Mouse (Mus musculus) spleen, adult 18-20 months (tissue): ENCODE data around the gene Arhgef19.

Experiments used
- DNase-seq, 2 experiments: peaks; one replicate each; pipeline ENCODE4 v3.0.0; 2022; ENCODE audit warnings: mixed read lengths in 2 of 2

Arhgef19 gene

GRCm38 (mm10) chr4:141267250-141267649 is 28.0 kb downstream of the Arhgef19 start:
- no peak for DNase-seq

DNA sequence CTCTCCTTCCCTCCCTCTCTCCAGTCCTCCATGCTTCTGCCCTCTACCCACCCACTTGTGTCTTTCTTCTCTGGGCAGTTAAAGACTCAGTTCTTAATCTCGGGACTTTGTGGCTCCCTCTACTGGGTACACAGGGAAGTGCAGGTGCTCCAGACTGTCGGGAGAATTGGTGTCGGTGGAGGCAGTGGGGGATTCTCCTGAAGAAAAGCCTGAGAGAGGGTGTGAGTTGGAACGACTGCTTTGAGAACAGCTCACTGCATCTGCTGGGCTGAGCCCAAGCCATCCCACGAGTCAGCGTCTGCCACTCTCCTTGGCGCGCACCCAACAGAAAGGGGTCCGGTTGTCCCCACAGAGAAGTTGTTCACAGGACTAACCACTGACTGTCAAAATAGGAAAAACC is 28.5 kb downstream of the Arhgef19 start:
- peak in 1 of 2 experiments; percentile 45 for DNase-seq

DNA sequence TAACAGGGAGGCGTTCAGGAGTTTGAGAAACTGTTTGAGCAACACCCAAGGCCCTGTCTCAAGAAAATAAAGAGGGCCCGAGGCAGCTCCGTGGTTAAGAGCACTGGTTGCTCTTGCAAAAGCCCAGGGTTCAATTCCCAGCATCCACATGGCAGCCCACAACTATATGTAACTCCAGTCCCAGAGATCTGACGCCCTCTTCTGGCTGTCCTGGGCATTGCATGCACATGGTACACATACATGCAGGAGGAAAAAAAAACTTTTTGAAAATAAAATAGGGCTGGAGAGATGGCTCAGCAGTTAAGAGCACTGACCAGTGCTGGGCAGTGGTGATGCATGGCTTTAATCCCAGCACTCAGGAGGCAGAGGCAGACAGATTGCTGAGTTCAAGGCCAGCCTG is 29.1 kb downstream of the Arhgef19 start:
- DNase-seq, result no peak

GRCm38 (mm10) chr4:141269080-141269479 is 29.8 kb downstream of the Arhgef19 start:
- DNase-seq, result no peak

DNA sequence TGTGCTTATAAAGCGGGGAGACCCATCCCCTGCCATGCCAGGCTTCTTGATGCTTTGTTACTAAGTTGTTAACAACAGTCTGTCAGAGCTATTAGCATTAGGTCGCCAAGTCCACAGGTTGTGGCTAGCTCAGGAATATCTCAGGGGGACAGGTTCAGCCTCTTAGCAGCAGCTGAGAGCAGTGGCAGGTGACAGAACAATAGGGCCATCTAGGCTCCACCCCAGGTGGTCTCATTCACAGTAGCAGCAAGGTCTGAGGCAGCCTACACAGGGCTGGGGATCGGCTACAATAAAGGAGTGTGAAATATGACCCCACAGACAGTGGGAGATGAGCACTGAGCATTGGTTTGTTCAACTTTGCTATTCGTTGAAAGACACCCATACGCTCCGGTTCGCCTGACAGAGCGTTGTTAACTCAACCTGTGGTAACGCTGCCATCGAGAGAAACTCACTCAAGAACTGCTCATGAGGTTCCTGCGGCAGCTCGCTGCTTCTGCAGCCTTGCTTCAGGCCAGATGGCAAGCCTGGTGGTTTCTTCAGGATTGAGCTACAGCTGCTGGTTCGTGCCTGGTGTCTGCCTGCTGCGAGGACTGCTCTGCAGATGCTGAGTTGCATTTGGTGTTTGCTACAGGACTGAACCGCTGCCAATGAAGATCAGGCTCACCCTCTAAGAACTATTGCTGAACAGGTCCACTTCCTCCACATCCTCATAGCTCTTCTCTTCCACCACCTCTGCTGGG is 31.1 kb downstream of the Arhgef19 start:
- no peak for DNase-seq

GRCm38 (mm10) chr4:141271228-141271627 is 31.9 kb downstream of the Arhgef19 start:
- DNase-seq, result no peak

GRCm38 (mm10) chr4:141271721-141272120 is 32.4 kb downstream of the Arhgef19 start:
- no peak for DNase-seq

DNA sequence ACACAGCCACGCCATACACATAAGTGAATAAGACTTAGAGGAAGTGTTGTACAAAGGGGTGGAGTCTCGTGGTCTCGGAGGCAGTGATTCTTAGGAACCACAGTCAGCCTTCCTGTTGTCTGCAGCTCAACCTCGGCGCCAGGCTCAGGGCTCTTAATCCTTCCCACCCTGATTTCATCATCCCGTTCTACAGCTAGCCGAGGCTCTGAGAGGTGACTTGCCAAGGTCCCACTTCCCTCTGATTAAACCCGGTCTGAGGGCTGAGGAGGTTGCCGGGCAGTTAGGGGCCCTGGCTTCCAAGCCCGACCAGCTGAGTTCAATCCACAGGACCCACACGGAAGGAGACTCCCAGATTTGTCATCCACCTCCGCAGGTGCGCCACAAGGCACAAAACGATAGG is 33.6 kb downstream of the Arhgef19 start:
- no peak for DNase-seq

DNA sequence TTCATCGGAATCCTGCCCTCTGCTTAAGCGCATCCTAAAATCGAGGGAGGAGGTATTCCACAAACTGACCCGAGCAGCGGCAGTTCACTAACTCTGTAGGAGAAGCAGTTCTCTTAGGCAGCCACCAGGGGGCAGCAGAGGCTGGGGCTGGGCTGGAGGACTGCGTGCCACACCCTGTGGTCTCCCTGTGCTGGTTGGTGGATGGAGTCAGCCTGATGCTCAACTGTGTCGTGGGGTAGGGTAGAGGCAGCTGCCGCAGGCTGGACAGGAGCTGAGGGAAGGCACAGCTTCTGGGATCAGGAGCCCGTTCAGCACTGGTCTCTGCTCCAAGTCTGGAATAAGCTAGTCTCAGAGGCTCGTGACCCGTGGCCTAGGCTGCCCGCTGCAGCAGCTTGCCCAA is 34.0 kb downstream of the Arhgef19 start:
- peak; percentile 56 to 81 for DNase-seq

DNA sequence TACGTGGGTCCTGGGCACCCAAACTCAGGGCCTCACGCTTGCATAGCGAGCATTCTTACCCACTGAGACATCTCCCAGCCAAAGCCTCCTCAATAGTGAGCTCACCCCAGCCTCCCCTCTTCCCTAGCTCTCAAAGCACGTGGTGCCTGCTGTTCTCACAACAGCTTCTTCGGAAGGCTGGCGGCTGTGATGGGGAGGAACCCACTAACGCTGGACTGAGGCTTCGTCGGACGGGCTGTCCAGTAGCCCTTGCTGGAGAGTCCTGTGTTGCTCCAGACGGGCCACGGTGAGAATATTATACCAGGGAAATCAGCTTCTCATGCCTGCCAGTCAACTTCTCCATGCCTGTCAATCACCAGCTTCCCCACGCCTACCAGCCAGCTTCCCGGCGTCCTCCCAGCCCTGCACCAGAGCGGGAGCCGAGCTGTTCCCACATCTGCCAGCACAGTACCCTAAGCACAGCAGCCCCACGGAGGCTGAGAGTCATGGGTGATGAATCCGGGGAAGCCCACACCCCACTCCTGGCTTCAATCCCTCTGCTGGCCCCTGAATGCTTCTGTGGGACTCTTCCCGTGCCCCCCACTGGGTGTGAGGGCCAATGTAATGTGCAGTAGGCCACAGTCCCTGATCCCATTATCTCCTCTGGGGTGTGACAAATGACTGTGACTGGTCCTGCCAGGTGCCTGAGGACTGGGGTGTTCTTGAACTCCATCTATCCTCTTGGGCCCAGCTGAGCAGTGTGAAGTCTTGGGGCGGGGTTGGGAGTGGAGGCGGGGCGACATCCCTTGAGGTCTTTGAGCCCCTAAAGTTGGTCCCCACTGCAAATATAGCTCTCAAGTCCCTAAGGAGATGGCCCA is 35.4 kb downstream of the Arhgef19 start:
- DNase-seq, result no peak

DNA sequence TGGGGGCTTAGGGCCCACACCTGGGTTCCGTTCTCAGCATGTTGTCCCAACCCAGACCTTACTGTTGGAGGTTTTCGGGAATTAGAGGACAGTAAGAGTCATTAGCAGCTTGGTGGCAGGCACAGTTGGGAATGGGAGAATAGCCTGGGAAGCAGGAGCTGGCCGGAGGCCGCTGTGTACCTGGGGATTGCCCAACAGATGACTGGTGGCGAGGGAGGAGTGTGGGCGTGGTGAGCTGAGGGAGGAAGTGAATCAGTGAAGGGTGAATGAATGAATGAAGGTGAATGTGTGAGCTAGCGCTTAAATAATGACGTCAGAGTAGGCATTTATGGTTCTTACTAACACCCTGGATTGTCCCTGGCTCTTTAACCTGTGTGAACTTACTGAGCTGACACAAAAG is 37.9 kb downstream of the Arhgef19 start:
- DNase-seq, result no peak

DNA sequence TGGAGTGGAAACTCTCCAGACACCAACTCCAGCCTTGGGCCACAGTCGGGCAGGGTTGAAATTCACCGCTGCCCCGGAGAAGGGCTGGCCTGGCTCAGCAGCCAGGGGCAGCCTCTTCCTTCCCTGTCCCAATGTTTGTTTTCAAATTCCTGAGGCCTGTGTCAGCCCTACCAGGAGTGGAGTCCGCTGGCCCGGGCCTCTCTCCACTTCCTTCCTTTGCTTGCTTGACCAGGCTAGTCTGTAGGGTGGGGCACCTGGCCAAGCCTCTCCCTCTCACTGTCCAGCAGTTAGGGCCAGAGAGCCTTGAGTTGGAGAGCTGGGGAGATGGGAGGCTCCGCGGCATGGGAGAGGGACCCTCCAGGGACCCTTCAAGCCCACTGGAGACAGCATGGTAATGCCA is 38.9 kb downstream of the Arhgef19 start:
- peak in 1 of 2 experiments; percentile 12 for DNase-seq

DNA sequence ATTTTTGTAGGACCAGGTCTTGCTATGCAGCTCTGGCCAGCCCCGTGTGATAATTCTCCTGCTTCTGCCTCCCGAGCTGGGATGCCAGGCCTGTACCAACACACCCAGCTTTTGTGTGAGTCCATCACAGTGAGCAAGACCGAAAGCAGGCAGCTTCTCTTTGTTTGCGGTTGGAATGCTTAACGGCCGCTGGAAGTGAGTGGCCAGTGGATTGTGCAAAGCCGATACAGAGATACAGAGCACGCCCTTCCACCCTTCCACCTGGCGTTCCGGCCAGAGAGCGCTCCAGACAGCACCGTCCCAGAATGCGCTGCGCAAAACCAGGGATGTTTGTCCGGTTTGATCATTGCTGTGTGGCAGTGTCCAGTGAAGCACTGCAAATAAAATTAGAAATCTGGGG is 40.0 kb downstream of the Arhgef19 start:
- DNase-seq, result no peak

- no peak for DNase-seq
Observed at GRCm38 (mm10) chr4:141279783-141280182, 40.5 kb downstream of the Arhgef19 start.

- no peak for DNase-seq
Observed at GRCm38 (mm10) chr4:141280471-141280870, 41.2 kb downstream of the Arhgef19 start.

DNA sequence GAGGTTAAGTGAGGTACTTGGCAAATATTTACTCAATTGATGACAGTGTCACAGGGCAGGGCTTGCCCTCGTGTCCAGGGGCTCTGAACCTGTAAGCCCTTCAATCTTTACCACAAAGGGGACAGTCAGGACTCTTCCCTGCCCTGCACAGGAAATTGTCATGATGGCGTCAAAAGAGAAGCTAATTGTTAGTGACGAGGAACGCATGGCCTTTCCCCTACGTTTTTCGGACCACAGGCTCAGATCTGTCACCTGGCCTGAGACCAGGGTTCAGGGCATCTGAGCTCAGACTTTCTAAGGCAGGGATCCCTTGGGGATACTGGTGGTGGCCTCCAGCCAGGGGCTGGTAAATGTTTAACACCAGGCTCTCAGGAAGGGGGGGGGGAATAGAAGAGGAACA is 41.9 kb downstream of the Arhgef19 start:
- DNase-seq, result no peak

GRCm38 (mm10) chr4:141281578-141281977 is 42.3 kb downstream of the Arhgef19 start:
- DNase-seq, result no peak

GRCm38 (mm10) chr4:141282087-141282486 is 42.8 kb downstream of the Arhgef19 start:
- no peak for DNase-seq

GRCm38 (mm10) chr4:141282623-141283022 is 43.3 kb downstream of the Arhgef19 start:
- DNase-seq, result no peak

GRCm38 (mm10) chr4:141283176-141283878 is 44.0 kb downstream of the Arhgef19 start:
- DNase-seq, result no peak

DNA sequence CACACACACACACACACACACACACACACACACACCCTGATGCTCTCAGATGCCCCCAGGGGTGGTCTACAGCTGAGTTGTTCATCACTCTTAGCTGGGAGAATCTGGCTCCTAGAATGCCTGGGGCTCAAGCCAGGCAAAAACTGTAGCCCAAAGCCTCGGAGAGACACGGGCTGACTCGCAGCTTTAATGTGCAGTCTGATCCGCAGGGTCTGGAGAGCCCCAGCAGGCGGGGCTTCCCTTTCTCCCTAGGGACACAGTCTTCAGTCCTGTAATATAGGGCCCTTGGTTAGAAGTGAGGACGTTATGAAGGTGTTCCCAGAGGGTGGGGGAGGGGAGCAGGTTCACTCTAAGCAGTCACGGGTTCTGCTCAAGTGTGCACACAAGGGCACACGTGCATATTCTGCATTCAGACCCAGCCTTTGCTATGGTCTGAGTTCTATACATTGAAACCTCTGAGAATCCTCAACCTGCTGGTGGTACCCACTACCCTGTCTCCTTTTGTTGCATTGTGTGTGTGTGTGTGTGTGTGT is 44.6 kb downstream of the Arhgef19 start:
- no peak for DNase-seq

DNA sequence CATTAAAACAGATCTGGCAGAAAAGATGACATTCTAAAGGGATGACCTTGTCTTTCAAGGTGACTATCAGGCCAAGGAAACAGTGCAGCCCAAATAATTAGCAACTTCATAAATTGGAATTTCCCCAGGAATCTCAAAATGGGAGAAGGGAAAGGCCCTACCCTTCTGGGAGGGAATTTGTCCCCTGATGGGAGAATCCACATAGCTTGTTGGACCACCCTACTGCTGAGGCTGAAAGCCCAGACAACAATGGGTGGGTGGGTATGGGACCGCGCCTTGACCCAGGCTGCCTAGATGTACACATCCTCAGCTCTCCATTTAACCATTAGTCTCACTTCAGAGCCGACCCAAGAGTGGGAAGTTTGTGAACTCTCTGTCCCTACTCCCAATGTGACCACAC is 45.2 kb downstream of the Arhgef19 start:
- DNase-seq, result no peak

DNA sequence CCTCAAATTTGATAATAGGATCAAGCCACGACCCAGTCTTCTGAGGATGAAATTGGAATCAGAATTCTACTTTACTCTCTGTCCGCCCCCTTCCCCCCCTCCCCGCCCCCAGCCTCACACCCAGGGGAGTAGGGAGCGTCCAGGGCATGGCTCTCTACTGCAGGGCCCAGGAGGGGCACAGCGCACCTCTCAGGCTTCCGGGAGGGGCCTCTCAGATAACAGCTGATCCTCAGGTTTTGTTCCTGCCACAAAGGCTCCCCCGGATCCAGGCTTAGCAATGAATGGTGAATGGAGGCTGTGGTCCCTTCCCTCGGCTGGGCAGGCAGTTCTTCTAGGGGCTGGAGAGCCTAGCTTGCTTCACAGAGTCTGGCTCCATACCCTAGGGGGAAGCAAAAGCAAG is 45.8 kb downstream of the Arhgef19 start:
- DNase-seq, result no peak
